Mouse (Mus musculus): Measurements from ENCODE around the gene Hmox1.

Hmox1 gene

DNA sequence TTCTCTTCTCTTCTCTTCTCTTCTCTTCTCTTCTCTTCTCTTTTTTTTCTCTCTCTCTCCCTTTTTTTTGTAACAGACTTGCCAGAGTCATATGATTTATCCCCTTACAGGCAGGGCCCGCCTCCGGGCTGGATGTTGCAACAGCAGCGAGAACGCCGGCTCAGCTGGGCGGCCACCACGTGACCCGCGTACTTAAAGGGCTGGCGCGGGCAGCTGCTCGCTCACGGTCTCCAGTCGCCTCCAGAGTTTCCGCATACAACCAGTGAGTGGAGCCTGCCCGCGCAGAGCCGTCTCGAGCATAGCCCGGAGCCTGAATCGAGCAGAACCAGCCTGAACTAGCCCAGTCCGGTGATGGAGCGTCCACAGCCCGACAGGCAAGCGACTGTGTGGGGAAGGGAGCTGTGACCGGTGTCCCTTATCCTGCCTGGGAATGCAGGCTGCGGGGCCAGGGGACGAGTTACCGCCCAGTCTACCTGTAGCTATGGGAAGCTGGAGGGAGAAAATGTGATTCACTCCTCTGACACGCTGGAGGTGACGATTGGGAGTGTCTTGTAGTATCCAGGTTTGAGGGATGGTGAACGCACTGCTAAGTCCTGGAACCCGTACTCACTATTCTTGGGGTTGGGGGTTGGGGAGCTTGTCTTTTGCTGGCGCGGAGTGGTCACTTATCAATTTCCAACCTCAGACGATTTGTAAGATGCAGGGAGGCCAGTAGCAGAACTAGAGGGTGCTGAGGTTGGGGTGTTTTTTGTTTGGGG is at the start of gene Hmox1:
Gene Hmox1 (plus strand): TSS at position 223 of the 758 bp plus-strand sequence.
- DNase-seq (ENCODE audit: low read depth) = peak; percentile 63

GRCm38 (mm10) chr8:75046303-75046702 is 47.1 kb upstream of the Hmox1 start:
- no peak for DNase-seq (ENCODE audit: low read depth)

- DNase-seq (ENCODE audit: low read depth) = no peak
Observed at GRCm38 (mm10) chr8:75047784-75048183, 45.6 kb upstream of the Hmox1 start.

DNA sequence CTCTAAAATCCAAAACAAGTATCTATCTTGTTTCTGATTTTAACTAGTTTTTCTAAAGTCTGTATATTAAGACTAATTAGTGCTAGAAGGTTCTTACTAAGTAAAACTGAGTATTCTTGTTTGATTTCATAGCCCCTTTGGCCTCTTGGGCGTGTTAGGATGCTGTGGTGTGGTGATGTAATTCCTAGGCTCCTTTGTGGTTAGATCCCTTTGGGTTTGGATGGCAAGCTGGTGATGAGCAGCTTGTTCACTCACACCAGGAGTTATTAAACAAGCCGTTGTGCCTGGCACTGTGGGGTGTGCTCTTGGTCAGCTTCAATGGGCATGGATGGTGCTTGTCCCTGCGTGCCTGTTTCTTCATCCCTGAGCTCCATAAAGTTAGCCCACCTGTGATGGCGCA is 40.1 kb upstream of the Hmox1 start:
- DNase-seq (ENCODE audit: low read depth) = no peak

GRCm38 (mm10) chr8:75055673-75056072 is 37.7 kb upstream of the Hmox1 start:
- DNase-seq (ENCODE audit: low read depth) = no peak

- DNase-seq (ENCODE audit: low read depth) = no peak
Observed at GRCm38 (mm10) chr8:75060022-75060421, 33.4 kb upstream of the Hmox1 start.

GRCm38 (mm10) chr8:75060815-75061214 is 32.6 kb upstream of the Hmox1 start:
- no peak for DNase-seq (ENCODE audit: low read depth)

- no peak for DNase-seq (ENCODE audit: low read depth)
Observed at GRCm38 (mm10) chr8:75063290-75063689, 30.1 kb upstream of the Hmox1 start.

GRCm38 (mm10) chr8:75064790-75065189 is 28.6 kb upstream of the Hmox1 start:
- no peak for DNase-seq (ENCODE audit: low read depth)

DNA sequence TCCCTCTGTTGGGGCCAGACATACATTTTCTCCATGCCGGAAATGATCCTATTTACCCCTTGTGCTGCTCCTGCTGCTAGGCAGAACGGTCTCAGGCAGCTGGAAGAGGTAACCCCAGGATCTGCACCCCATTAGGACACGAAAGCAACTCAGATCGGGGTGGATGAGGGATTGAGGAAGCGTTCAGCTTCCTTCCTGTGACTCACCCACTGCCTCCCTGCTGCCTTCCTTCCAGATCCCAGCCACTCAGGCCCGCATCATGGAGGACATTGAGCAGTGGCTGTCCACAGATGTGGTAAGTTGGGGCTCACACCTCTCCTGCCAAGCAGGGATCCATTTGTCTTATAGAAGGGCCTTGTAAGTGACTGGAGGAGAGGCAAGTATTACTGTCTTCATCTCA is 26.1 kb upstream of the Hmox1 start:
- DNase-seq (ENCODE audit: low read depth) = no peak

DNA sequence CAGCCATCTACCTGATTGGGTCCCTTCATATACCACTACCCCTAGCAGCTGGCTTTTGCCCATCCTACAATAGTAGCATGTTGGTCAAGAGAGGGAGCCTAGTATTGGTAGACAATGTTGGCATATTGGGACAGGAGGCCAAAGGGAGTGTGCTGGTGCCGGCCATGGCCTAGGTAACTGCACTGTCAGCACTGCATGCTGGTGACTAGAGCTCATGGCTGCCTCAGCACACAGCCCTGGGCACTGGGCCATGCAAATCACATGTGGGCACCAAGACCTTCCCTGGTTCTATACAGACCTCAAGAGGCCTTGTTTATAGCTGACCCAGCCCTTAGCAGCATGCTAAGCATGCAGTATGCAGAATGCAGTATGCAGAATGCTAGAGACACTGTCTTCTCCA is 23.1 kb upstream of the Hmox1 start:
- DNase-seq (ENCODE audit: low read depth) = no peak

DNA sequence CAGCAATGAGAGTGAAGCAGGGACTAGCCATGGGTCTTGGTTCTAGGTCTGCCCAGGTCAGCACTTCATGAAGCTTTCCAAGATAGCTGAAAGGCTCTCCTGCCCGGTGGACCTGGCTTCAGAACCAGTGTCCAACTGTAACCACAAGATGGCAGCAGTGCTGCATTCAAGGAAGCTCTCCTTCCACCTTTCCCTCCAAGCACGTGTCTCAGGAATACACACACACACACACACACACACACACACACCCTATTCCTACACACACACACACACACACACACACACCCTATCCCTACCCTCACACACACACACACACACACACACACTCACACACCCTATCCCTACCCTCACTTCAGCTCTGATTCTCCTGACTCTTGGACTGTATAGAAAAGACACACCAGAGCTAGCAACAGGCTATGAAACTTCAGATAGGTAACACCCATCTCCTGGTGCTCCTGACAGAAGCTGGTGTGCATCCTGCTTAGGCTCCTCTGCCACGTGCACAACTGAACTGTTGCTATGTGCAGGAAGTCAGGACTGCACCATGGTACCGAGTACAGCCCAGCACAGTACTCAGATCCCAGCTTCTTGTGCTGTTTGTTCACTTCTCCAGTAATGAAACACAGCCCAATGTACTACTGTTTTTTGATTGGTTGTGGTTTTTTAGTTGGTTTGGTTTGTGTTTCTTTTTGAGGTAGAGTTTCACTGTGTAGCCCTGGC is 21.6 kb upstream of the Hmox1 start:
- peak; percentile 68 for DNase-seq (ENCODE audit: low read depth)

GRCm38 (mm10) chr8:75074876-75075275 is 18.5 kb upstream of the Hmox1 start:
- no peak for DNase-seq (ENCODE audit: low read depth)

DNA sequence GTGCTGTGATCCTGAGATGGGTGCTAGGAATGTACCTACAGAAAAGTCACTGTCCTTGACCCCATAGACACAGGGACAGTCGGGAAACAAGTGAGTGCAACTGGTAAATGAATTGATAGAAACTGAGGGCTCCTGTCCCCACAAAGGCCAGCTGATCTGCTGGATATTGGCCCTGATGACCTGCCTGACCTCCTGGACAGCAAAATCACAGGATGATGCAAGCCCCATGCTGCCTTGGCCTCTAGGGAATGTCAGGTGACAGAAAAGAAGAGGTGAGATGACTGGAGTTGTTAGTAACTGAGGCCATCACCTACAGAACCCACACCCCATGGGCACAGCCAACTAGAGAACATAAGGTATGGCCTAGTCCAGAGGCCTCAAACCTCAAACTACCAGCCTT is 15.2 kb upstream of the Hmox1 start:
- no peak for DNase-seq (ENCODE audit: low read depth)

DNA sequence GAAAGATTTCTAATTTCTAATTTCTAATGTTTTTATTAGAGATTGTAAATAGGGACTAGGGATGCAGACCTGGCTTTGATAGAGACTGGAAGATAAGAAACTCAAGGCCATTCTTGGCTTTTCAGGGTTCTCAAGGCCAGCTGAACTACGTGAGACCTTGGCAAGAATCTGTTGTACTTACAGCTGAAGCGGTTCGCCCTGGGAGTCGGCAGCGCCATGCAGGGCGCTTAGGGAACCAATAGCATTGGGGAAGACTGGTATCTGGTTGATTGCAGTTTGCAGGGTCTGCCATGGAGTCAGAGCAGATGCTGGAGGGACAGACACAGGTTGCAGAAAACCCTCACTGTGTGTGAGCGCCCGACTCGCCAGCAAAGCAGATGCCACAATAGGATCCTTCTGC is 14.6 kb upstream of the Hmox1 start:
- DNase-seq (ENCODE audit: low read depth) = no peak

DNA sequence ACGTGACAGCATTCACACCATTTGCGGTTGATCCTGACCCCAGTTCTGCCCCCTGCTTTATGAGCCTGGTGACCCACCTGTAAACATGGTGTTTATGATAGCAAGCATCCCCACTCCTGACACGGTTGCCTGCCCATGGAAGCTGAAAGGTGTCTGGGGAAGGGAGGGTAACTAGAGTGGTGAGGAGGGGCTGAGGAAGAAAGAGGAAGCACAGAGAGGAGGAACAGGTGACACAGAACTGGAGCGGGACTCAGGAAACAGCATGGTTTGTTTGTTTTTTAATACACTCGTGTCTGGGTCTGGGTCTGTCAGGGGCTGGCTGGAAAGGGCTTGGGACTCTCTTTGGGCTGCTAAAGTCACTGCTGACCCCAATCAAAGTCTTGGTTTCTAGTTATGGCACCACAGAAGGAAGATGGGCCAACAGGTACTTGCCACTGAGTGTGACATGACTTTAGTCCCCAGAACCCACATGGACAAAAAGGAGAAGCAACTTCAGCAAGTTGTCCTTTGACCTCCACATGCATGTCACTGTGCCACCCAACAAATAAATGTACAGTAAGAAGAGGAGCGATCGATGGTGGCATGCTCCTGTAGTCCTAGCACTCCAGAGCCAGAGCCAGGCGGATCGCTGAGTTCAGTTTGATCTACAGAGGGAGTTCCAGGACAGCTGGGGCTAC is 11.9 kb upstream of the Hmox1 start:
- DNase-seq (ENCODE audit: low read depth) = no peak

GRCm38 (mm10) chr8:75082181-75082805 is 11.1 kb upstream of the Hmox1 start:
- DNase-seq (ENCODE audit: low read depth) = no peak

- DNase-seq (ENCODE audit: low read depth) = peak; percentile 89
Observed at GRCm38 (mm10) chr8:75083846-75084245, 9.6 kb upstream of the Hmox1 start.

DNA sequence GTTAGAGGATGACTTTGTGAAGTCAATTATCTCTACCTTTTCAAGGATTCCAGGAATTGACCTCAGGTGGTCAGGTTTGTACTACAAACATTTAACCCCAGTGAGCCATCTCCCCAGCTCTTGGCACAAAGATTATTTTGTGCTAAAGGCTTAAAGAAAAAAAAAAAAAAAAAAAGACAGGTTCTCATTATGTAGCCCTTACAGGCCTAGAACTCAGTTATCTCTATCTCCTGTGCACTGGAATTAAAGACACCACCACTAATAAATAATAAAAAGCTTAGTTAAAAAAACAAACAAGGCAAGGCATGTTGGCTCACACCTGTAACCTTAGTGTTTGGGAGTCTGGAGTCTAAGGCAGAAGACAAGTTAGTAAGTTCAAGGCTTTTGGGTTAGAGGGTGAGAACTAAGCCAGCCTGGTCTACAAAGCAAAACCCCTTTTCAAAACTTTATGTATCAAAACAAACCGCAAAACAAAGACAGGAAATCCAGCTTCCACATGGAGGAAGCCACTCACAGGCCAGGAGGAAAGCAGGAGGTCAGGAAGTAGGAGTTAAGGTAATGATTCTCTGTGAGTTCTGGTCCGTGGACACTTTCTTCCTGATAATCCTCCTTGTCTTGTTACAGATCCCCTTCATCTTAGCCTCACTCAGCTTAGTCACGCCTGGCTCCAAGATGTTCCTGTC is 8.9 kb upstream of the Hmox1 start:
- DNase-seq (ENCODE audit: low read depth) = no peak

GRCm38 (mm10) chr8:75086002-75086401 is 7.4 kb upstream of the Hmox1 start:
- DNase-seq (ENCODE audit: low read depth) = no peak

DNA sequence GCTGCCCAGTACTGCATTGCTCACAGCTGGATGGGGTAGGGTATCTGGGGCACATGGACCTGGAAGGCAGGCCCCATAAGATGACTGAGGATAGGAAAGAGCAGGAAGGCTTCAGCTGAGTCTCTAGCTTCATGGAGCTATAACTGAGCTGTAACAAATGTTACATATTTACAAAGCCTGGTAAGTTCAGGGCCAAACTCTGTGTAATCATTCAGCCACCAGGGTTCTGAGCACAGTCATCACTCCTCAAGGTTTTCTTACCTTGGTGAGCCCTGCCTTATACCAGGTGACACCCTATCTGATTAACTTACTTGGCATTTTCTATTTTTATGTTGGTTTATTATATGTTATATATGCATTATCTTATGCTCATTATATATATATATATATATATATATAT is 6.3 kb upstream of the Hmox1 start:
- no peak for DNase-seq (ENCODE audit: low read depth)

Data from c-Kit-positive CD71-negative TER-119-negative erythroid progenitor cells, embryonic 14.5 days (primary cell).